Mouse (Mus musculus): ENCODE data around the gene Sirt4. TPM values are rescaled to one million over a fixed set of nuclear protein-coding genes. Genes with fewer than 3 reads are reported as not detected.

The Sirt4 gene
- 21.3 and 23.1 TPM in 2 replicates for polyA plus RNA-seq (2014; fragmentation: Nextera tagmentation; extraction: Ambion mirVana)

GRCm38 (mm10) chr5:115483947-115484920, at the start of gene Sirt4:
Sirt4 (minus strand) TSS chr5:115484725.
- H3K9me3 ChIP-seq (ENCODE audit: control insufficient read depth, low read length) = no peaks in the 10 kb centered on the region
- peaks cover 19% of the 10 kb centered on the region for H3K27me3 ChIP-seq (ENCODE audit: control insufficient read depth, insufficient read depth, low read length)
- H3K27ac ChIP-seq (ENCODE audit: low read depth, low read length) = no peak within 1 kb of the TSS
- DNase-seq (ENCODE audit: low spot score) (peak; percentile 95), ATAC-seq (ENCODE audit: low FRiP score) (peak; percentile 79)
- H3K4me1 ChIP-seq (replicated peaks; ENCODE audit: control insufficient read depth, insufficient read depth, low read length) = peaks cover 3% of the 10 kb centered on the region
- 10% methylated on average over 30 of the region's 30 CpGs for WGBS
- H3K4me2 ChIP-seq (replicated peaks; ENCODE audit: low read depth, low read length) = peak within 1 kb of the TSS; percentile 40
- H3K9ac ChIP-seq (ENCODE audit: low read depth, low read length) = peak within 1 kb of the TSS; percentile 28
- H3K4me3 ChIP-seq (ENCODE audit: low read depth, low read length) = peak within 1 kb of the TSS; percentile 28
- H3K36me3 ChIP-seq (ENCODE audit: control insufficient read depth, insufficient read depth, low read length) = no peaks in the 10 kb centered on the region

GRCm38 (mm10) chr5:115531671-115532270, 47.2 kb upstream of the Sirt4 start:
- WGBS = 57% methylated on average over 18 of the region's 18 CpGs
- no peaks in the 10 kb centered on the region for H3K9me3 ChIP-seq (ENCODE audit: control insufficient read depth, low read length)
- peaks cover 3% of the 10 kb centered on the region; the same call in 1 of the 2 replicates for H3K4me1 ChIP-seq (replicated peaks; ENCODE audit: control insufficient read depth, insufficient read depth, low read length)
- no peaks in the 10 kb centered on the region for H3K27me3 ChIP-seq (ENCODE audit: control insufficient read depth, insufficient read depth, low read length)
- H3K27ac ChIP-seq (ENCODE audit: low read depth, low read length) = no peak overlapping the region; the same call in 1 of the 2 replicates
- DNase-seq (ENCODE audit: low spot score) (no peak), ATAC-seq (ENCODE audit: low FRiP score) (no peak)
- no peaks in the 10 kb centered on the region for H3K36me3 ChIP-seq (ENCODE audit: control insufficient read depth, insufficient read depth, low read length)
- H3K9ac ChIP-seq (ENCODE audit: low read depth, low read length) = no peak overlapping the region
- no peak overlapping the region for H3K4me2 ChIP-seq (replicated peaks; ENCODE audit: low read depth, low read length)
- H3K4me3 ChIP-seq (ENCODE audit: low read depth, low read length) = no peak overlapping the region

- Histone ChIP-seq H3K4me3 (ENCODE audit: low read depth, low read length) (no peak overlapping the region), H3K27me3 (ENCODE audit: control insufficient read depth, insufficient read depth, low read length) (no peaks in the 10 kb centered on the region), H3K27ac (ENCODE audit: low read depth, low read length) (no peak overlapping the region), H3K36me3 (ENCODE audit: control insufficient read depth, insufficient read depth, low read length) (no peaks in the 10 kb centered on the region), H3K4me1 (replicated peaks; ENCODE audit: control insufficient read depth, insufficient read depth, low read length) (peaks cover 3% of the 10 kb centered on the region; the same call in 1 of the 2 replicates), H3K4me2 (replicated peaks; ENCODE audit: low read depth, low read length) (no peak overlapping the region), H3K9me3 (ENCODE audit: control insufficient read depth, low read length) (no peaks in the 10 kb centered on the region), H3K9ac (ENCODE audit: low read depth, low read length) (no peak overlapping the region)
- DNase-seq (ENCODE audit: low spot score) (no peak), ATAC-seq (ENCODE audit: low FRiP score) (no peak)
- 65% methylated on average over 8 of the region's 8 CpGs for WGBS
Observed at GRCm38 (mm10) chr5:115530447-115530809, 45.9 kb upstream of the Sirt4 start.

GRCm38 (mm10) chr5:115529742-115530446, 45.4 kb upstream of the Sirt4 start:
- no peaks in the 10 kb centered on the region for H3K36me3 ChIP-seq (ENCODE audit: control insufficient read depth, insufficient read depth, low read length)
- H3K4me1 ChIP-seq (replicated peaks; ENCODE audit: control insufficient read depth, insufficient read depth, low read length) = peaks cover 3% of the 10 kb centered on the region; the same call in 1 of the 2 replicates
- ATAC-seq (ENCODE audit: low FRiP score) (no peak), DNase-seq (ENCODE audit: low spot score) (no peak)
- H3K27ac ChIP-seq (ENCODE audit: low read depth, low read length) = peak overlapping the region; percentile 20; the same call in 1 of the 2 replicates
- H3K9ac ChIP-seq (ENCODE audit: low read depth, low read length) = no peak overlapping the region
- H3K4me3 ChIP-seq (ENCODE audit: low read depth, low read length) = no peak overlapping the region
- H3K9me3 ChIP-seq (ENCODE audit: control insufficient read depth, low read length) = no peaks in the 10 kb centered on the region
- H3K27me3 ChIP-seq (ENCODE audit: control insufficient read depth, insufficient read depth, low read length) = no peaks in the 10 kb centered on the region
- 61% methylated on average over 7 of the region's 7 CpGs for WGBS
- H3K4me2 ChIP-seq (replicated peaks; ENCODE audit: low read depth, low read length) = no peak overlapping the region

- no peak for DNase-seq (ENCODE audit: low spot score)
- Histone ChIP-seq H3K36me3 (ENCODE audit: control insufficient read depth, insufficient read depth, low read length) (no peaks in the 10 kb centered on the region), H3K9me3 (ENCODE audit: control insufficient read depth, low read length) (no peaks in the 10 kb centered on the region), H3K4me1 (replicated peaks; ENCODE audit: control insufficient read depth, insufficient read depth, low read length) (peaks cover 3% of the 10 kb centered on the region; the same call in 1 of the 2 replicates), H3K9ac (ENCODE audit: low read depth, low read length) (no peak overlapping the region), H3K4me2 (replicated peaks; ENCODE audit: low read depth, low read length) (no peak overlapping the region), H3K27me3 (ENCODE audit: control insufficient read depth, insufficient read depth, low read length) (no peaks in the 10 kb centered on the region), H3K4me3 (ENCODE audit: low read depth, low read length) (no peak overlapping the region), H3K27ac (ENCODE audit: low read depth, low read length) (no peak overlapping the region; the same call in 1 of the 2 replicates)
- WGBS = 77% methylated on average over 8 of the region's 8 CpGs
- ATAC-seq (ENCODE audit: low FRiP score) = no peak
Observed at GRCm38 (mm10) chr5:115529364-115529741, 44.8 kb upstream of the Sirt4 start.

- WGBS = 91% methylated on average over 5 of the region's 5 CpGs
- no peak overlapping the region for H3K4me2 ChIP-seq (replicated peaks; ENCODE audit: low read depth, low read length)
- ATAC-seq (ENCODE audit: low FRiP score) (no peak), DNase-seq (ENCODE audit: low spot score) (no peak)
- H3K4me3 ChIP-seq (ENCODE audit: low read depth, low read length) = no peak overlapping the region
- no peaks in the 10 kb centered on the region for H3K27me3 ChIP-seq (ENCODE audit: control insufficient read depth, insufficient read depth, low read length)
- no peak overlapping the region for H3K9ac ChIP-seq (ENCODE audit: low read depth, low read length)
- H3K9me3 ChIP-seq (ENCODE audit: control insufficient read depth, low read length) = no peaks in the 10 kb centered on the region
- peaks cover 8% of the 10 kb centered on the region for H3K4me1 ChIP-seq (replicated peaks; ENCODE audit: control insufficient read depth, insufficient read depth, low read length)
- no peaks in the 10 kb centered on the region for H3K36me3 ChIP-seq (ENCODE audit: control insufficient read depth, insufficient read depth, low read length)
- H3K27ac ChIP-seq (ENCODE audit: low read depth, low read length) = no peak overlapping the region
Observed at GRCm38 (mm10) chr5:115528128-115528527, 43.6 kb upstream of the Sirt4 start.

- ATAC-seq (ENCODE audit: low FRiP score) (no peak), DNase-seq (ENCODE audit: low spot score) (no peak)
- Histone ChIP-seq H3K4me3 (ENCODE audit: low read depth, low read length) (no peak overlapping the region), H3K27ac (ENCODE audit: low read depth, low read length) (no peak overlapping the region), H3K9ac (ENCODE audit: low read depth, low read length) (no peak overlapping the region), H3K36me3 (ENCODE audit: control insufficient read depth, insufficient read depth, low read length) (no peaks in the 10 kb centered on the region), H3K27me3 (ENCODE audit: control insufficient read depth, insufficient read depth, low read length) (no peaks in the 10 kb centered on the region), H3K4me2 (replicated peaks; ENCODE audit: low read depth, low read length) (no peak overlapping the region), H3K9me3 (ENCODE audit: control insufficient read depth, low read length) (no peaks in the 10 kb centered on the region), H3K4me1 (replicated peaks; ENCODE audit: control insufficient read depth, insufficient read depth, low read length) (peaks cover 10% of the 10 kb centered on the region)
- 91% methylated on average over 17 of the region's 17 CpGs for WGBS
Observed at GRCm38 (mm10) chr5:115526456-115527202, 42.1 kb upstream of the Sirt4 start.

- ATAC-seq (ENCODE audit: low FRiP score) (no peak), DNase-seq (ENCODE audit: low spot score) (no peak)
- peaks cover 7% of the 10 kb centered on the region for H3K4me1 ChIP-seq (replicated peaks; ENCODE audit: control insufficient read depth, insufficient read depth, low read length)
- no peak overlapping the region for H3K4me2 ChIP-seq (replicated peaks; ENCODE audit: low read depth, low read length)
- H3K27ac ChIP-seq (ENCODE audit: low read depth, low read length) = no peak overlapping the region
- no peaks in the 10 kb centered on the region for H3K27me3 ChIP-seq (ENCODE audit: control insufficient read depth, insufficient read depth, low read length)
- no peaks in the 10 kb centered on the region for H3K36me3 ChIP-seq (ENCODE audit: control insufficient read depth, insufficient read depth, low read length)
- no peaks in the 10 kb centered on the region for H3K9me3 ChIP-seq (ENCODE audit: control insufficient read depth, low read length)
- H3K4me3 ChIP-seq (ENCODE audit: low read depth, low read length) = no peak overlapping the region
- H3K9ac ChIP-seq (ENCODE audit: low read depth, low read length) = no peak overlapping the region
- 86% methylated on average over 9 of the region's 9 CpGs for WGBS
Observed at GRCm38 (mm10) chr5:115525943-115526342, 41.4 kb upstream of the Sirt4 start.

Measured in hindbrain, embryonic 11.5 days (tissue).